In genomic region chr4:8238560-8239305, GRCm38 (mm10) we compare ENCODE assay signal across 8 mouse cellular contexts. TPM values are rescaled to one million over a fixed set of nuclear protein-coding genes. Genes with fewer than 3 reads are reported as not detected.
DNase-seq lines count a peak whose midpoint lies in the region; ATAC-seq lines count a peak whose summit lies in the region.

Gene Car8 (minus strand): TSS chr4:8239041.

- under 1% methylated on average over 48 of the region's 49 CpGs for whole genome bisulfite sequencing in forebrain, embryonic 13.5 days

- ATAC-seq in forebrain, embryonic 13.5 days = peak; percentile 96

- peak within 1 kb of the TSS; percentile 87 for H3K4me2 ChIP-seq in forebrain, embryonic 13.5 days

- no peaks in the 10 kb centered on the region for H3K36me3 ChIP-seq in forebrain, embryonic 13.5 days (ENCODE audit: poor library complexity, severe bottlenecking)

- H3K27me3 ChIP-seq in forebrain, embryonic 13.5 days = no peaks in the 10 kb centered on the region

- no peaks in the 10 kb centered on the region for H3K4me1 ChIP-seq in forebrain, embryonic 13.5 days

- no peaks in the 10 kb centered on the region for H3K9me3 ChIP-seq in forebrain, embryonic 13.5 days (replicated peaks)

- H3K4me3 ChIP-seq in forebrain, embryonic 13.5 days = peak within 1 kb of the TSS; percentile 64

- H3K27ac ChIP-seq in forebrain, embryonic 13.5 days = no peak within 1 kb of the TSS

- peak; percentile 18 for DNase-seq in 3134 (ENCODE audit: extremely low read depth, insufficient read length, low spot score)
- DNase-seq in adrenal gland, adult 18-20 months (ENCODE audit: low spot score in 2 of 2) = peak; percentile 49 to 55
- peak; percentile 56 for DNase-seq in heart, postnatal 4 days
- peak; percentile 14 to 27 for DNase-seq in layer of hippocampus, postnatal 25 days (ENCODE audit: extremely low spot score in 1 of 2, low spot score in 1 of 2)
- DNase-seq in lung, postnatal 25 days (ENCODE audit: low spot score) = peak; percentile 20
- peak; percentile 51 for DNase-seq in right cerebral cortex, postnatal 4 days
- no peak for DNase-seq in natural killer cell, adult 2 months (ENCODE audit: low spot score in 2 of 2)

- H3K9ac ChIP-seq in forebrain, embryonic 13.5 days = peak within 1 kb of the TSS; percentile 75

RNA-seq across cellular contexts. Expression of gene Car8, which starts in this region (rescaled TPM):
- 10 to 100 TPM in 1 of 2 experiments, 1 to 10 TPM in 1; 3.0 to 30.6 TPM for total RNA-seq in adrenal gland, adult 18-20 months (2021)
- polyA plus RNA-seq in forebrain, embryonic 13.5 days (2015; fragmentation: Nextera tagmentation; extraction: Ambion mirVana) = 1.2 and 1.5 TPM in 2 replicates
- 10 to 100 TPM; 12.6 to 13.3 TPM for total RNA-seq in heart, postnatal 4 days (2021)
- total RNA-seq in layer of hippocampus, postnatal 25 days (2021) = 1 to 10 TPM; 3.5 to 3.9 TPM

Comparison
In these comparisons a context has a peak if more than half of its experiments do, and no peak if none do; other contexts are left out.
1. DNase-seq: peak in 3134 (single experiment), adrenal gland, adult 18-20 months (2 of 2), heart, postnatal 4 days (single experiment), layer of hippocampus, postnatal 25 days (2 of 2), lung, postnatal 25 days (single experiment) and right cerebral cortex, postnatal 4 days (single experiment); none in natural killer cell, adult 2 months (0 of 2).